Mouse (Mus musculus): ENCODE measurements at regions not wholly inside any gene's neighbourhood (a gene's known extent, or its start where the extent isn't known, plus 50 kb on each side); places are given as distances from the start of the nearest gene placed in this dataset.

DNA sequence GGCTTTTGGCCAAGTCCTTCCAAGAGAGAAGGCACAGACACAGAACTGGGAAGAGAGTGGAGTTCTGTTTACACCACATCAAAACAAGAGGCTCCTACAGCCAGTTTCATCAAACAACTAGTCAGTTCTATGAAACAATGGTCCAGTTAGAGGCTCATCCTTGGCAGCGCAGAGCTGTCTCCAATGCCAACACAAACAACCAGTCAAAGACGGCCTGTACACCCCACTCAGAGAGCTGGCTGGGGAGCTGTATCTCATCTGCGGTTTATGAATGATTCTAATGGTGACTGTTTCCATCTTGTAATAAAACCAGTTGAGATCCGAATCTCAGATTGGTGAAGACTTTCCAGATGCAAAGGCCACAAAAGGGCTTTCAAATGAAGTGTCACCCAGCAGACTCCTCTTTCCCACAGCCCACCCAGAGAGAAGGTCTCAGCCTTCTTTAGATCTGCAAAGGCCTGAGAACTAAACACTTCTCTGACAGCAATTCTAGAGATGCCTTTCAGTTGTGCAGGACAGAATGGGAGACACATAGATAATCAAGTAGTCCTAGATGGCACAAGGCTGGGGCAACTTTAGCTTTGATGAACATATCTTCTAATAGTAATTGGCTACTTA lies 343.1 kb upstream of the Rasgrp1 start:
- ATAC-seq (ENCODE audit: poor library complexity, severe bottlenecking): no peak

GRCm38 (mm10) chr2:117693537-117693936 lies 350.7 kb upstream of the Rasgrp1 start:
- no peak for ATAC-seq (ENCODE audit: poor library complexity, severe bottlenecking)

DNA sequence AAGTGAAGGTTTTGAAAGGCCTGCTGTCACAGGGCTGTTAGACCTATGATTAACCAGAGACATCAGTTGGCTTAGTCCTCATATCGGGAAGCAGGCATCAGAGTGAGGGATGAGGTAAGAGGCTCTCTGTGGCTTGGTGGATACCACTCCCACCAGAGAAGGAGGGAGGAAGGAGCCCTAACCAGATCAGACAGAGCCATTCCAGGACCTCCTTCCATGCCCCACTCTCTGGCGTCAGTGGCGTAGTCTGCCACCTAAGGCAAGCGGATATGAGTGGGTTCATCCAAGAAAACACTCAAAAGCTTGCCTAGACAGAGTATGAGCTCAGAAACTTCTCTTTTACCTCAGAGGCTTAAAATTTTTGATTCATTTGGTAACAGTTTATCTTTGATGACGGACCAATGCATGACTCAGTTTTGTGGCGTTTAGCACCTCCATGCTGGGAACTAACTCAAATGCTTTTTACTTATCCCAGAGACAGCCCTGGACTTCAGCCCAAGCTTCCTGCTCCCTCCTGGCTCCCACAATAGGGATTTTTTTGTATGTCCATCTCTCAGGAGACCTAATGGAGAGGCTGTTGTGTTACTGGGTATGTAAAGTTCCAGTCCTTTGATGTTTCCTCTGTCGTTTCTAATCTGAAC lies 367.5 kb upstream of the Rasgrp1 start:
- no peak for ATAC-seq (ENCODE audit: poor library complexity, severe bottlenecking)

DNA sequence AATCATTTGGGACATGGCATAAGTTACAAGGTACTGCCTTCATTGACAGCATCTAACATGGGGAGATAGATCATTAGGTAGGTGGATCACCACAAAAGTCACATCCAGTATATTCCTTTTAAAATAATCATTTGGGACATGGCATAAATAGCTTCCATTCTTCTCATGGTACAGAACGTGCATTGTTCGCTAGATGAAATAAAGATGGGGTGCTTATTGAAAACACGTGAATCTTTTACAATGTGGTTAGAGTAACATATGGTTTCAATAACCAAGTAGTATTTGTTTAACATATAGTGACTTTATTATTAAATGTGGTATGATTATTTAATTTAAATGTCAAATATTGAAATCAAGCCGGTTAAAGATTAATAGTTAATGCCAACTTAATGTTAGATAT lies 381.3 kb upstream of the Rasgrp1 start:
- no peak for ATAC-seq (ENCODE audit: poor library complexity, severe bottlenecking)

DNA sequence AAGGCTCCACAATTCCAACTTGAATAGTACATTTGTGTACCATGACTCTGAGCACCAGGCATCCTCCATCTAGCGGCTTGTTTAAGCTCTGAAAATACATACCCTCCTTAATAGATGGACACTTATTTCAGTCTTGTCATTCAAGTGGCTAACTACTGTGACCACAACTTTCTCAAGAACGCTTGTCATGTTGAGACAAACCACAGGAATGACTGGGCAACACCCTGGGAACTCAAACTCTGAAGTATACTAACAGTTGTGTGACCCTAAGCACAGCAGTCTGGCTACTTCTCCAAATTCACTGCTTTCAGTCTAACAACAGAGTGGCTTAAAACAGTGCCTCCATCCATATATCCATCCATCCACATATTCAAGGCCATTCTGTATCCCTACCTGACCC lies 380.4 kb upstream of the Thbs1 start:
- peak; percentile 51; the same call in 1 of the 2 replicates for ATAC-seq (ENCODE audit: poor library complexity, severe bottlenecking)

DNA sequence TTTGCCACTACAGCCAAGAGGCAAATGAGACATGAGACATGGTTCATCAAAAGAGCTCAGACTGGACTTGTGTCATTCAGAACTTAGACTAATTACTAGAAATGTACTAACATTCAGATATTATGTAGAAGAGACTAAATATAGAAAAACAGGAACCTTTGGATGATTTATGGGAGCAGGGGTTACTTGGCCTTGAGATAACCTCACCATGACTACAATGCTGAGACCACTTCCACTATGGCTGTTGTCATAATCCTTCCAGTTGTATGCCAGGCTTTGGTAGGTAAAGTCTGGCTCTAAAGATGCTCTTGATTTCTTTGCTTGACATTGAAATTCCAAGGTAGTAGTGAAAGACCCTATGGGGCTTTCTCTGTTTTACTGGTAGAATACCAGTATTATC lies 369.3 kb upstream of the Thbs1 start:
- no peak for ATAC-seq (ENCODE audit: poor library complexity, severe bottlenecking)

DNA sequence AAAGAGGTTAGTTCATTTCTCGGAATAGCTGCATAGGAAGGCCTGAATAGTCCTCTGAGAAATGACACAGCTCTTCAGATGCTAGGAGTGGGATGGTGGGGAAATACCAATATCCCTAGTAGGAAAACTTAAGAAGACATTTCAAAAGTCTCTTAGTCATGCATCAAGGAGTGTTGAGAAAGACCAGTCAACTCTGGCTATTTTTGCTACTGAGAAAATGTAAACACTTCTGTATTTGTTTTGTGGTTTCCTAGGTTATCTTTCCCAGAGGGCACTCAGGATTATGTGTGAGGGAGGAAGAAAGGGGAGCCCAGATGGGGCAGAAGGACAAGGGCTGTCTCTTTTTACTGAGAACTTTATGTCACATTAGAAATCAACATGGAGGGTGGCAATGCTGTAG lies 367.8 kb upstream of the Thbs1 start:
- ATAC-seq (ENCODE audit: poor library complexity, severe bottlenecking): no peak

GRCm38 (mm10) chr2:117745767-117746166 lies 365.9 kb upstream of the Thbs1 start:
- no peak for ATAC-seq (ENCODE audit: poor library complexity, severe bottlenecking)

DNA sequence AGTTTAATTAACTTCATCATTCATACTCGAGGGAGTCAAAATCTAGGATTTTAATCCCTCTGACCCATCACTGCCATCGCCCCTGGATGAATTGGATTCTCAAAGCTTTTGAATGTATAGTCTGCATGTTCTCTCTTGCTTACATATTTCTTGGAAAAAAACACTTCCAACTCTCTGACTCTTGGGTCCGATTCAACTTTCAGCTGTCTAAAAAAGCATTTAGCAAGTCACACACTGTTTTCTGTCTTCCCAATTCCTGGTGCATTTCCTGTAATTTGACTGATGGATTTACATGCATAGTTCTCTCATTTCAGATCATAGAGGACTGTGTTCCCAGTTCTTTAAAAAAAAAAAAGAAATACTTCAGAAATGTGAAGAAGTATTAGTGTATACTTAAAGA lies 364.5 kb upstream of the Thbs1 start:
- ATAC-seq (ENCODE audit: poor library complexity, severe bottlenecking): no peak

DNA sequence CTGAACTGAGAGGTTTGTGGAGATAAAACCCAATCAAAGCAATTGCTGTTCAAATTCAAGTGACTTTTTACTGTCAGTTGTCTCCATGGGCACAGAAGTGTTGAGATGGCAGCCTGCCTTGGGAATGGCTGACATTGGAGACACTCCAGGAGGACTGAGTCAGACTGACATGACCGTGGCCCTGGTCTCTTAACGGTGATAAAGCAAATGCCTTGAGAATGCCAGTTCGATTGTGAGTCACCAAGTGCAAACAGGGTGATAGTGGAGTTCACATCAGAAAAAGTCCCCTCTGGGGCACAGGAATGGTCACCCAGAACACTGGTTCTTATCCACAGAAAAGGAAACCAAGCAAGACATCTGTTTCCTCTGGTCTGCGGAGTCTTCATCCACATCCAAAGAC lies 362.8 kb upstream of the Thbs1 start:
- ATAC-seq (ENCODE audit: poor library complexity, severe bottlenecking): no peak

DNA sequence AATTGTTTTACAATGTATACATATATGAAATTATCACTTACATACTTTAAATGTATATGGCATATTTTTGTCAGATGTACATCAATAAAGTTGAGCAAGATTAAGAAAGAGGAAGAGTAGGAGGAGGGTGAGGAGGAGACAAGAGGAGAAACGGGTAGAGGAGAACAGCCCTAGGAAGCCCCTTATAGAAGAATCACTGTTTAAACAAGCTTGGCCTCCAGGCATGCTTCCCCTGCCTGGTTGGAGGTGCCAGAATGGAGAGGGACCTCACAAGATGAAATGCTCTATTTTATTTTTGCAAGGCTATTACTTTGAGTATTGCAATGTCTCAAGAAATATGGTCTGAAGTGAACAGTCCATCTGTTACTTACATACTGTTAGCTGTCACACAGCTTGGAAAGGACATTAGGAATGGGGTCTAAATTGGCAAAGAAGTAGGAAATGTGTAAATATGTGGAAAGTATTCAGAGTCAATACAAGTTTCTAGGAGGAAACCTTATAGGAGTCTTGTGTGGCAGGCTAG lies 352.1 kb upstream of the Thbs1 start:
- no peak for ATAC-seq (ENCODE audit: poor library complexity, severe bottlenecking)

- no peak for ATAC-seq (ENCODE audit: poor library complexity, severe bottlenecking)
These were observed 348.0 kb upstream of the Thbs1 start for GRCm38 (mm10) chr2:117763631-117764030.

DNA sequence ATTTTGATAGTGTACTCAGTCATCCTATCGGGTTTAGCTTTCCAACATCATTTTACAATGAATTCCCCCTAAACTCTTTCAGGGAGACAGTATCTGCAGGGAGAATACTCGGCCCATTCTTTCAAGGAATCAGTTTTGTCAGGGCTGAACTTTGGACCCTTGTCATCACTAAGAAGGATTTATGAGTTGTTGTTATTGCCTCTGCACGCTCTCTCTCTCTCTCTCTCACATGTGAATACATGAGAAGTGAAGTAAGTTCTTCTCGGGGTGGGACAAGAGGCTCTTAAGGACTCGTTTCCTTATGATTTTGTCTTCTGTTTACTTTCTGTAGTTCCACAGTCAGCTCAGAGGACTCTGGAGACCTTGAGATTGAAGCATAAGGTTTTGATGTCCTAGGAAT lies 346.1 kb upstream of the Thbs1 start:
- ATAC-seq (ENCODE audit: poor library complexity, severe bottlenecking): no peak

GRCm38 (mm10) chr2:117766450-117766849 lies 345.2 kb upstream of the Thbs1 start:
- no peak for ATAC-seq (ENCODE audit: poor library complexity, severe bottlenecking)

DNA sequence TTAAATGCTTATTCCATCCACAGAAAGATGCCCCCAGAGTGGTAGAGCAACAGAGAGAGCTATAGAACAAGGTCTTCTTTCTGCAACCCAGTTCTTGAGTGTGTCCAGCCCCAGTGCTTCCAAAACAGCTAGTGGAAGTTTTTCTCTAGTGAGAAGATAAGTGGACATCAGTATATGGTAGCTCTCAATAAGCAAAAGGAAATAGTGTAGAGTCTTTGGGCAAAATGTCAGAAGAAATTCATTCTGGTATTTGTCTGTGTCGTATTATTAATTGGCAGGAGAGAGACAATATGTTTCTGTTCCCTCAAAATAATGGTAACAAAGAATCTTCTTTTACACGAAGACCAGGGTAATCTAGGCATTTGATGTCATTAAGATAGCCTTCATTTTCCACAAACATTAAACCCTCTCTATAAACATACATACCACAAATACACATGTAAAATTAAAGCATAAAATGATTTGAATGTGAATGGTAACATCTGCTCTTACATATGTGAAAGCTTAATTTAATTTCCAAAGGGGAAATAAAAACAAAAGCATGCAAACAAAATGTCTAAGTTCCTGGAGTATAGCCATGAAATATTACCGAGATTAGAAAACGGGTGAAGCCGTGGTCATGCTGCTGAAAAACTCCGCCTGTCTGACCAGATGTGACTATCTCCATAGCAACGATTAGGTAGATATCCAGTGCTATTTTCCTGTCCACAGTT lies 342.1 kb upstream of the Thbs1 start:
- ATAC-seq (ENCODE audit: poor library complexity, severe bottlenecking): no peak

DNA sequence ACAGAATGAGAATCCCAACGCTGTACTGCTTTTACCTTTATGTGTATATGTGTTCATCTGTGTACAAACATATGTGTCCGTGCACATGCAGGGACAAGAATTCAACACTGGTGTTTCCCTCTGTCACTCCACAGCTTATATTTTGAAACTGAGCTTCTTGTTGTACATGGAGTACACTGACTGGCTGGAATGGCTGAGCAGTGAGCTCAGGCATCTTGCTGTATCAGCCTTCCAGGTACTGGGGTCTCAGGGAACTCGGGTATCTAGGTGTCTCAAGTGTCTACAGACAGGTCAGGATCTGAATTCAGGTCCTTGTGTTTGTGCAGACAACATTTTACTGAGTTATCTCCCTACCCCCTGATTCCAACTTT lies 341.6 kb upstream of the Thbs1 start:
- ATAC-seq (ENCODE audit: poor library complexity, severe bottlenecking): no peak

DNA sequence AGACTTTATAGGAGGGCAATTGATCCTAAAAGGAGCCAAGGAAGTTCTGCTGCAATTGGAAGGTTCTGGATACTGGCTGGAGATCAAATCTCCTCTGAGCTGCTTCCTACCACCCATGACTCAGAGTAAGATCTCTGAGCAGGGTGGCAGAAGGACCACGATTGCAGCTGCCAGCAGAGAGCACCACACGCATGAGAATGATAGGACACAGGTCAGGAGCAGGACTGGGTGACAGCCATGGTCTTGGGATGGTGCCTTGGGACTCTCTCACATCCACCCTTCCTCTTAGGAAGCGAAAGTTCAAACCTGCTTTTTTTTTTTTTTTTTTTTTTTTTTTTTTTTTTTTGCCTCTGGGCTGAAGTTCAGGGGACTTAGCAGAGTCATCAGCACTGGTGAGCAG lies 331.4 kb upstream of the Thbs1 start:
- ATAC-seq (ENCODE audit: poor library complexity, severe bottlenecking): peak; percentile 59

GRCm38 (mm10) chr2:117780816-117781215 lies 330.9 kb upstream of the Thbs1 start:
- ATAC-seq (ENCODE audit: poor library complexity, severe bottlenecking): peak; percentile 51

- ATAC-seq (ENCODE audit: poor library complexity, severe bottlenecking): no peak
These were observed 324.4 kb upstream of the Thbs1 start for GRCm38 (mm10) chr2:117787321-117787720.

DNA sequence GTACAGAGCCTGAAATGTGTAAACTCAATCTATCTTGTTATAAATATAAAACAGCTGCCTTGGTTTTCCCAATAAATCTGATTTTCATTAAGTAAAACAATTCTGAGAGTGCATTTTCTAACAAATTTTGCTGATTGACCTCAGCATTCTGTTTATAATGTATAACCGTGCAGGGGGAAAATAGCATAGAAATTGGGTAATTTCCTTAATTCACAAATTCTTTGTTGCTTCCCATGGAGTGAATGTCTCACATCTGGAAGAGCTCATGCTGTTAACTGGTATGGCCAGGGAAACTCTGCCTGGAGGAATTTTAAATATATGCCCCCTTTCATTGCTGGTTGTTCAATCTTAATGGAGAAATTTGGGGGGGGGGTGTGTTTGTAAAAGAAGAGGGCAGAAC lies 317.4 kb upstream of the Thbs1 start:
- ATAC-seq (ENCODE audit: poor library complexity, severe bottlenecking): no peak

DNA sequence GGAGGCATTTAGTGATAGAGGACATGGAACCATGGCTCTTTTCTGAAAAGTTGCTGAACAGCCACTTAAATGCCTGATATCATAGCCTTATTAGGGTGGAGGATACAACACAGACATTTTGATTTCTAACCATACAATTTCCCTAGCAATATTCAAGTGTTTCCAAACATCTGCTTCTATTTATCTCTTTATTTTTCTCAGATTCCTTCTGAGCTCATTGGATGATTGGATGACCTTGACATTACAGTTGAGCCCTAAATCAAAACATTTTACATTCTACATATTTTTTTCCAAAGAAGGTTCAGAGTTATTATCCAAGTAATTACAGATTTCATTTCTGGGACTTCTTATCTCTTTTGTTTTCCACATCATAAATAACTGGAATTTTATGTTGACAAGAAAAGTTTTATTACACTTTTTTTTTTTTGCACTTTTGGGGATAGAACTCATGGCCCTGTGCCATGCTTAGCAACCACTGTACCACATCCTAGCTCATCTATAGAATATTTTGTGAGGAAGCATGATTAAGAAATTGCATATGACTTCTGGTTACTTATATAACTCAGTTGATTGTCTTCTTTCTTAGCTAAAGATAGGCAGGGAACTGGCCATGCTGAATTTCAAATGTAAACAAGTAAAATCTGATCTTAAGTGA lies 309.6 kb upstream of the Thbs1 start:
- no peak for ATAC-seq (ENCODE audit: poor library complexity, severe bottlenecking)

DNA sequence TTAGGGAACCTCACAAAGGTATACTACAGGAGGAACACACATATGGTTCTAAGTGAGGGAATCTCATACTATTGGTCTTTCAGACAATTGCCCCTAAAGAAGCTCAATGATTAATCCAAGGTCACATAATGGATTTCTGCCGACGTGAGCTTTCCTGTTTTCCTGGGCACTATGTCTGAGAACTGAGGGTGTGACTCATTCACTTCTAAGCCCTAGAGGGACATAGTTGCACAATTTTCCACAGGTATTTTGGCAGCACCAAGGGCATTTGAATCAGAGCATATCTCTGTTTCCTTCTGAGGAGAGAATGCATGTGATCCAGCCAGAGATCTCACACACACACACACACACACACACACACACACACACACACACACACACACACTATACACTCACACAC lies 309.0 kb upstream of the Thbs1 start:
- no peak for ATAC-seq (ENCODE audit: poor library complexity, severe bottlenecking)

All from megakaryocyte, adult 5-6 weeks (primary cell).